In the genomic region with DNA sequence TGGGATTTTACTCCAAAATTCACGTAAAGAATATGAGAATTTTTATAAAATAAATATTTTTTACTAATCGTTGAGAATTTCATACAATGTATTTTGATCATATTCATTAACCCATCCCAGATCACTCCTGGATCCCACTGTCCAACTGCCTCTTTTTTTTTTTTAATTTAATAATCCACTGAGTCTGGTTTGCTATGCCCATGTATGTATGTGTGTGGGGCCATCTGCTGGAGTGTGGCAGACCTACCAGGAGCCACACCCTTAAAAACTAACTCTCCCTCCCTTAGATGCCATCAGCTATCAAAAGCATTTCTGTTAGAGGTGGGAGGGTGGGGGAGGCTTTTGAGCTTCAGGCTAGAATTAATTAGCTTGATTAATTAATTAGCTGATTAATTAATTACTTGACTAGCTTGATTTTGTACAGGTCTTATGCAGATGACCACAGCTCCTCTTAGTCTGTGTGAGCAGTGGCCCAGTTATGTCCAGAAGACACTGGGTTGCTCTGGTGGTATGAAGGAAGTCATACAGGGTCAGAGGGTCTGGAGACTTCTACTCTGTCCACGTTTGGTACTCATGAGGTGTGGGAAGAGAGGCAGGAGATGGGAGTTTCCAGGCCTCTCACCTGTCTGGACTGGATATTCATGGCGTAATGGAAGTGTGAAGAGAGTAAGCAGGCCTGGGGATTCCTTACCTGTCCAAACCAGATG, we compare ENCODE assay signal across 10 mouse cellular contexts.
A peak's percentile ranks its signal among the peaks of the same experiment; 100 is the strongest.
DNase-seq lines count a peak whose midpoint lies in the region; ATAC-seq lines count a peak whose summit lies in the region.
"Had no signal": no experiment of that assay in that cellular context is flagged by ENCODE, and none has a peak within 500 bp of the region (broad histone marks: within the 10 kb centered on the region; RNA-seq: fewer than 3 reads in every experiment).

No protein-coding gene starts in this region.

- ATAC-seq in activated CD4-positive, CD25-positive, alpha-beta regulatory T cell, adult 4 months: no peak

- DNase-seq in cerebellum, postnatal 14 days: peak; percentile 24 to 35
- DNase-seq in cerebellum, adult 9-11 months: no peak
- peak; percentile 5 for DNase-seq in kidney, postnatal 4 days
- no peak for DNase-seq in kidney, adult 18-20 months
- peak; percentile 38 for DNase-seq in 3T3-L1 (ENCODE audit: low read depth, low spot score)
- peak; percentile 13 for DNase-seq in layer of hippocampus, adult 9-11 months
- DNase-seq in urinary bladder, postnatal 25 days (ENCODE audit: low spot score): no peak
- DNase-seq: heart, adult 18-20 months; heart, postnatal 4 days had no signal

Comparison
In these comparisons a context has a peak if more than half of its experiments do, and no peak if none do; other contexts are left out.
1. DNase-seq: peak in cerebellum, postnatal 14 days (2 of 2), kidney, postnatal 4 days (2 of 2), 3T3-L1 (single experiment) and layer of hippocampus, adult 9-11 months (single experiment); none in cerebellum, adult 9-11 months (single experiment), kidney, adult 18-20 months (single experiment) and urinary bladder, postnatal 25 days (single experiment).